Mouse (Mus musculus): Measurements from ENCODE around the gene Prdm10. TPM values are rescaled to one million over a fixed set of nuclear protein-coding genes. Genes with fewer than 3 reads are reported as not detected.

The Prdm10 gene
- total and polyA plus RNA-seq, 2 experiments from 2014 or later, result 4.8 to 12.8 TPM

DNA sequence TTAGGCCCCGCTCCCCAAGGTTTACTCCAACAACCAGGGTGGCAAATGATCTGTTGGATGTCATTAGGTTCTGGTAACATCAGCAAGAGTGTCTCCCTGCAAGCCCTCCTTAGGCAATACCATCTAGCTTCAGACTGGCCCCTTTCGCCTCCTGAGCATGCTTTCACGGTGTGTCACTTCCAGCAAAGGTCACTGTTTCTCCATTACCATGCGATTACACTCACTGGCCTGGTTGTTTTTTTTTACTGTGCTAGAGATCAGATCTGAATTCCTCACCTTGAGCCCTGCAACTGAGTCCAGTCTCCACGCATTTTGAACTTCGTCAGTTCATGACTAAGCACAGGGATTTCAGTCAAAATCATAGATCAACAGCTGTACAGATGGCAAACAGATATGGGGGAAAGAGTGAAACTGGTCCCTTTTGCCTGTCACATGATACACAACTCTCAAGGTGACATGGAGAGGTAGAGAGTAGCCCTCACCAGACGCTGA lies 39.1 kb upstream of the Prdm10 start:
- H3K9me3 ChIP-seq (ENCODE audit: low read length), result no peaks in the 10 kb centered on the region
- no peak for TF ChIP-seq CTCF (IDR thresholded peaks at IDR 0.05; ENCODE audit: low read depth)
- DNase-seq (ENCODE audit: low spot score) (no peak), ATAC-seq (no peak)
- WGBS, result 89% methylated on average over 7 of the region's 7 CpGs
- H3K4me1 ChIP-seq (ENCODE audit: insufficient read depth, low read length), result no peaks in the 10 kb centered on the region
- no peak overlapping the region for H3K27ac ChIP-seq
- H3K4me3 ChIP-seq (ENCODE audit: low read length), result no peak overlapping the region
- H3K36me3 ChIP-seq (ENCODE audit: insufficient read depth, low read length), result no peaks in the 10 kb centered on the region
- no peaks in the 10 kb centered on the region for H3K27me3 ChIP-seq (ENCODE audit: insufficient read depth, low read length)
- H3K9ac ChIP-seq (replicated peaks; ENCODE audit: low read length), result no peak overlapping the region
- H3K4me2 ChIP-seq (ENCODE audit: low read depth, low read length), result no peak overlapping the region

- no peaks in the 10 kb centered on the region for H3K4me1 ChIP-seq (ENCODE audit: insufficient read depth, low read length)
- H3K9ac ChIP-seq (replicated peaks; ENCODE audit: low read length), result no peak overlapping the region
- H3K27me3 ChIP-seq (ENCODE audit: insufficient read depth, low read length), result no peaks in the 10 kb centered on the region
- no peak overlapping the region for H3K27ac ChIP-seq
- H3K9me3 ChIP-seq (ENCODE audit: low read length), result no peaks in the 10 kb centered on the region
- H3K36me3 ChIP-seq (ENCODE audit: insufficient read depth, low read length), result no peaks in the 10 kb centered on the region
- H3K4me3 ChIP-seq (ENCODE audit: low read length), result no peak overlapping the region
- 74% methylated on average over 18 of the region's 18 CpGs for WGBS
- no peak overlapping the region for H3K4me2 ChIP-seq (ENCODE audit: low read depth, low read length)
- no peak for DNase-seq (ENCODE audit: low spot score)
- no peak for ATAC-seq
- no peak for TF ChIP-seq CTCF (IDR thresholded peaks at IDR 0.05; ENCODE audit: low read depth)
Observed at GRCm38 (mm10) chr9:31243306-31243938, 36.9 kb upstream of the Prdm10 start.

- TF ChIP-seq CTCF (IDR thresholded peaks at IDR 0.05; ENCODE audit: low read depth), result no peak
- no peak overlapping the region for H3K27ac ChIP-seq
- H3K4me1 ChIP-seq (ENCODE audit: insufficient read depth, low read length), result no peaks in the 10 kb centered on the region
- no peaks in the 10 kb centered on the region for H3K36me3 ChIP-seq (ENCODE audit: insufficient read depth, low read length)
- H3K9me3 ChIP-seq (ENCODE audit: low read length), result no peaks in the 10 kb centered on the region
- H3K4me2 ChIP-seq (ENCODE audit: low read depth, low read length), result no peak overlapping the region
- no peak for ATAC-seq
- no peak overlapping the region for H3K4me3 ChIP-seq (ENCODE audit: low read length)
- no peak overlapping the region for H3K9ac ChIP-seq (replicated peaks; ENCODE audit: low read length)
- DNase-seq (ENCODE audit: low spot score), result no peak
- WGBS, result 53% methylated on average over 5 of the region's 5 CpGs
- no peaks in the 10 kb centered on the region for H3K27me3 ChIP-seq (ENCODE audit: insufficient read depth, low read length)
Observed at GRCm38 (mm10) chr9:31243939-31244333, 36.4 kb upstream of the Prdm10 start.

DNA sequence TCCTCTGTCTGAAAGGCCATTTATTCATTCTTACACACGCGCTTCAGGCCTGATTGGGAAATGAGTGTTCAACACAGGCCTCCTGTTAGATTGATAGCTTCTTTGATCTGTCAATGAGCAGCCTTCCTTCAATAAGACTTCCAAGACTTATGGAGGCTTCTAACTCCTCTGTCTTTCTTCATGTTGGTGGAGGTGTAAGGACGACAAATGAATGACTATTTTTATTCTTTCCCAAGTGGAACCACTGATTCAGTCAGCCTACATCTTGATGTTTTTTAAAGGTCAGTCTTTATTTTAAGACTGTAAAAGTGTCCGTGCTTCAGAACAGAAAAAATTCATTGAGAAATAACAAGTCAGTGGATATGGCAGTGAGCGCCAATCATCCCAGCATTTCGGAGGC lies 35.3 kb upstream of the Prdm10 start:
- no peaks in the 10 kb centered on the region for H3K4me1 ChIP-seq (ENCODE audit: insufficient read depth, low read length)
- H3K9ac ChIP-seq (replicated peaks; ENCODE audit: low read length), result no peak overlapping the region
- WGBS, result 90% methylated on average over 6 of the region's 6 CpGs
- no peaks in the 10 kb centered on the region for H3K36me3 ChIP-seq (ENCODE audit: insufficient read depth, low read length)
- H3K9me3 ChIP-seq (ENCODE audit: low read length), result no peaks in the 10 kb centered on the region
- DNase-seq (ENCODE audit: low spot score), result no peak
- no peak overlapping the region for H3K4me2 ChIP-seq (ENCODE audit: low read depth, low read length)
- no peak for TF ChIP-seq CTCF (IDR thresholded peaks at IDR 0.05; ENCODE audit: low read depth)
- no peak overlapping the region for H3K4me3 ChIP-seq (ENCODE audit: low read length)
- no peak overlapping the region for H3K27ac ChIP-seq
- H3K27me3 ChIP-seq (ENCODE audit: insufficient read depth, low read length), result no peaks in the 10 kb centered on the region
- no peak for ATAC-seq

GRCm38 (mm10) chr9:31246421-31246820 lies 33.9 kb upstream of the Prdm10 start:
- Histone ChIP-seq H3K27ac (no peak overlapping the region), H3K4me2 (ENCODE audit: low read depth, low read length) (no peak overlapping the region), H3K4me3 (ENCODE audit: low read length) (no peak overlapping the region), H3K36me3 (ENCODE audit: insufficient read depth, low read length) (no peaks in the 10 kb centered on the region), H3K4me1 (ENCODE audit: insufficient read depth, low read length) (no peaks in the 10 kb centered on the region), H3K27me3 (ENCODE audit: insufficient read depth, low read length) (no peaks in the 10 kb centered on the region), H3K9me3 (ENCODE audit: low read length) (no peaks in the 10 kb centered on the region), H3K9ac (replicated peaks; ENCODE audit: low read length) (no peak overlapping the region)
- ATAC-seq (no peak), DNase-seq (ENCODE audit: low spot score) (no peak)
- TF ChIP-seq CTCF (IDR thresholded peaks at IDR 0.05; ENCODE audit: low read depth), result no peak
- WGBS, result 56% methylated on average over 6 of the region's 6 CpGs

- 81% methylated on average over 8 of the region's 8 CpGs for whole genome bisulfite sequencing
- no peak for ATAC-seq
- TF ChIP-seq CTCF (IDR thresholded peaks at IDR 0.05; ENCODE audit: low read depth), result no peak
Observed at GRCm38 (mm10) chr9:31247447-31248220, 32.7 kb upstream of the Prdm10 start.

More at GRCm38 (mm10) chr9:31247447-31248220, 32.7 kb upstream of the Prdm10 start:
- Histone ChIP-seq H3K27me3 (ENCODE audit: insufficient read depth, low read length) (no peaks in the 10 kb centered on the region), H3K9ac (replicated peaks; ENCODE audit: low read length) (no peak overlapping the region), H3K4me2 (ENCODE audit: low read depth, low read length) (no peak overlapping the region), H3K4me1 (ENCODE audit: insufficient read depth, low read length) (no peaks in the 10 kb centered on the region), H3K9me3 (ENCODE audit: low read length) (no peaks in the 10 kb centered on the region), H3K36me3 (ENCODE audit: insufficient read depth, low read length) (no peaks in the 10 kb centered on the region), H3K27ac (no peak overlapping the region), H3K4me3 (ENCODE audit: low read length) (no peak overlapping the region)
- DNase-seq (ENCODE audit: low spot score), result no peak
